ENCODE assay signal across 9 mouse cellular contexts in the genomic region with DNA sequence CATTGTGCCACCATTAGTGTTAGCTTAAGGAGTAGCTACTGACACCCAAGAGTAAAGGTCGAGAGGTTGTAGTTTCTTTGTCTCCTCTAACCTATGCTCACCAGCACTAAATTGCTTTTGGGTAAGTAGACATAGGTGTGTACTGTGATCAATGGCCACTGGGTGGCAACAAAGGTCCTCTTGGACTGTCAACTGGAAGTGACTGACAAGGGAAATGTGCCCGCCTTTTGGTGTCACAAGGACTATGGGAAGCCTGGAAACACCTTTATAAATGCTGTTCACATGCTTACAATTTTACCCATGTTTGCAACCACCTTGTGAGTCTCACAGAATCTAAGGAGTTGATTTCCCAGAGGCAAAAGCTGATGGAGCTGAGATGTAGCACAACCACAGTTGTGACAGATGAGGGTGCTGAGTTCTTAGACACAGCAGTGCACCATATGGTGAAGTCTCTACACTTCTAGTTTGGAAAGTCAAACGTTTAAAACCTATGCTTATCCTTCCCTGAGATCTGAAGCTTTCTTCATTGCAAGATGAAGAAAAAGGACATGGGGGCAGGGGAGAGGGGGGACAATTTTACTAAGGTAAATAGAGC.
DNase-seq lines count a peak whose midpoint lies in the region; ATAC-seq and TF ChIP-seq lines count a peak whose summit lies in the region.
"Had no signal": no experiment of that assay in that cellular context is flagged by ENCODE, and none has a peak within 500 bp of the region (broad histone marks: within the 10 kb centered on the region; RNA-seq: fewer than 3 reads in every experiment).

No protein-coding gene starts in this region.

- H3K9me3 ChIP-seq in midbrain, embryonic 11.5 days (ENCODE audit: control insufficient read depth, low read length) = no peaks in the 10 kb centered on the region; the same call in 1 of the 2 replicates
- peaks cover 5% of the 10 kb centered on the region; the same call in 1 of the 2 replicates for H3K9me3 ChIP-seq in midbrain, embryonic 16.5 days (replicated peaks; ENCODE audit: control insufficient read depth, low read length, poor library complexity, severe bottlenecking)
- no peaks in the 10 kb centered on the region for H3K9me3 ChIP-seq in intestine, embryonic 15.5 days
- H3K9me3 ChIP-seq in liver, embryonic 14.5 days (ENCODE audit: control insufficient read depth, low read length) = no peaks in the 10 kb centered on the region
- H3K9me3 ChIP-seq: megakaryocyte, embryonic 14.5 days had no signal

- H3K27me3 ChIP-seq in midbrain, embryonic 11.5 days (ENCODE audit: control insufficient read depth, insufficient read depth, low read length) = no peaks in the 10 kb centered on the region
- H3K27me3 ChIP-seq in midbrain, embryonic 16.5 days (ENCODE audit: control insufficient read depth, insufficient read depth, low read depth, low read length) = peaks cover 3% of the 10 kb centered on the region; the same call in 1 of the 2 replicates
- H3K27me3 ChIP-seq in intestine, embryonic 15.5 days (replicated peaks) = no peaks in the 10 kb centered on the region
- no peaks in the 10 kb centered on the region for H3K27me3 ChIP-seq in liver, embryonic 14.5 days (ENCODE audit: control insufficient read depth, insufficient read depth, low read length)
- H3K27me3 ChIP-seq: megakaryocyte, embryonic 14.5 days had no signal

- H3K9ac ChIP-seq in midbrain, embryonic 11.5 days (ENCODE audit: low read length) = no peak overlapping the region
- H3K9ac ChIP-seq in midbrain, embryonic 16.5 days (ENCODE audit: low read depth, low read length) = no peak overlapping the region
- H3K9ac ChIP-seq in intestine, embryonic 15.5 days = no peak overlapping the region
- H3K9ac ChIP-seq in liver, embryonic 14.5 days (replicated peaks) = no peak overlapping the region

- no peak for DNase-seq in midbrain, embryonic 11.5 days (ENCODE audit: low spot score, missing footprints)
- peak; percentile 43 for DNase-seq in adrenal gland, postnatal 14 days
- DNase-seq in embryo, embryonic 9.5 days (ENCODE audit: extremely low spot score) = peak; percentile 17
- DNase-seq in liver, embryonic 14.5 days (ENCODE audit: low read depth in 3 of 3, low spot score in 3 of 3) = no peak
- peak; percentile 29 for DNase-seq in spleen, adult 12 weeks (ENCODE audit: low spot score)
- no peak for DNase-seq in ovary, postnatal 36 days (ENCODE audit: low spot score)

- no peaks in the 10 kb centered on the region for H3K36me3 ChIP-seq in midbrain, embryonic 11.5 days (ENCODE audit: control insufficient read depth, insufficient read depth, low read length)
- no peaks in the 10 kb centered on the region for H3K36me3 ChIP-seq in midbrain, embryonic 16.5 days (ENCODE audit: control insufficient read depth, insufficient read depth, low read length)
- no peaks in the 10 kb centered on the region for H3K36me3 ChIP-seq in intestine, embryonic 15.5 days
- H3K36me3 ChIP-seq in liver, embryonic 14.5 days (replicated peaks; ENCODE audit: control insufficient read depth, insufficient read depth, low read depth) = no peaks in the 10 kb centered on the region

- TF ChIP-seq EP300 in liver, embryonic 14.5 days (IDR thresholded peaks at IDR 0.05; ENCODE audit: low read depth) = no peak

- 0 out of 2 replicates have a peak, but pooled peaks cover 3% of the 10 kb centered on the region for H3K4me1 ChIP-seq in midbrain, embryonic 11.5 days (ENCODE audit: control insufficient read depth, insufficient read depth, low read length)
- no peaks in the 10 kb centered on the region; the same call in 1 of the 2 replicates for H3K4me1 ChIP-seq in midbrain, embryonic 16.5 days (ENCODE audit: control insufficient read depth, insufficient read depth, low read length)
- no peaks in the 10 kb centered on the region for H3K4me1 ChIP-seq in intestine, embryonic 15.5 days (replicated peaks)
- peaks cover 11 to 19% of the 10 kb centered on the region in 2 experiments for H3K4me1 ChIP-seq in liver, embryonic 14.5 days (replicated peaks; ENCODE audit: control insufficient read depth in 2 of 2, insufficient read depth in 2 of 2, low read length in 1 of 2)
- H3K4me1 ChIP-seq: megakaryocyte, embryonic 14.5 days had no signal

- no peak overlapping the region for H3K4me2 ChIP-seq in midbrain, embryonic 11.5 days
- no peak overlapping the region for H3K4me2 ChIP-seq in midbrain, embryonic 16.5 days (ENCODE audit: low read length)
- no peak overlapping the region for H3K4me2 ChIP-seq in intestine, embryonic 15.5 days (replicated peaks)
- no peak overlapping the region for H3K4me2 ChIP-seq in liver, embryonic 14.5 days (ENCODE audit: low read depth)

- ATAC-seq in midbrain, embryonic 11.5 days (ENCODE audit: low FRiP score) = peak; percentile 64
- ATAC-seq in midbrain, embryonic 16.5 days = no peak
- peak; percentile 56; the same call in 1 of the 2 replicates for ATAC-seq in intestine, embryonic 15.5 days
- peak; percentile 38 for ATAC-seq in liver, embryonic 14.5 days (ENCODE audit: insufficient read depth)

- 29% methylated on average over 3 of the region's 3 CpGs for WGBS in midbrain, embryonic 11.5 days
- 28% methylated on average over 3 of the region's 3 CpGs for WGBS in midbrain, embryonic 16.5 days
- WGBS in intestine, embryonic 15.5 days = 44% methylated on average over 3 of the region's 3 CpGs
- WGBS in liver, embryonic 14.5 days (ENCODE audit: insufficient replicate concordance) = 13% methylated on average over 3 of the region's 3 CpGs

- TF ChIP-seq CTCF in liver, embryonic 14.5 days (IDR thresholded peaks at IDR 0.05; ENCODE audit: low read depth) = peak; percentile 67

- H3K27ac ChIP-seq in midbrain, embryonic 11.5 days (ENCODE audit: low read depth, low read length) = no peak overlapping the region
- no peak overlapping the region for H3K27ac ChIP-seq in midbrain, embryonic 16.5 days (ENCODE audit: low read length)
- no peak overlapping the region for H3K27ac ChIP-seq in intestine, embryonic 15.5 days
- no peak overlapping the region for H3K27ac ChIP-seq in liver, embryonic 14.5 days

- H3K4me3 ChIP-seq in midbrain, embryonic 11.5 days (ENCODE audit: low read depth, low read length) = no peak overlapping the region
- H3K4me3 ChIP-seq in midbrain, embryonic 16.5 days (ENCODE audit: low read depth, low read length) = no peak overlapping the region
- H3K4me3 ChIP-seq in intestine, embryonic 15.5 days (replicated peaks) = no peak overlapping the region
- no peak overlapping the region for H3K4me3 ChIP-seq in liver, embryonic 14.5 days (ENCODE audit: insufficient read depth in 1 of 2, low read depth in 2 of 2, low read length in 2 of 2)
- H3K4me3 ChIP-seq: megakaryocyte, embryonic 14.5 days had no signal

Comparison
In these comparisons a context has a peak if more than half of its experiments do, and no peak if none do; other contexts are left out.
1. DNase-seq: peak in adrenal gland, postnatal 14 days (single experiment), embryo, embryonic 9.5 days (single experiment) and spleen, adult 12 weeks (single experiment); none in midbrain, embryonic 11.5 days (single experiment), liver, embryonic 14.5 days (0 of 3) and ovary, postnatal 36 days (single experiment).